Mouse (Mus musculus): ENCODE measurements at regions not wholly inside any gene's neighbourhood (a gene's known extent, or its start where the extent isn't known, plus 50 kb on each side); places are given as distances from the start of the nearest gene placed in this dataset.

- TF ChIP-seq CTCF (IDR thresholded peaks at IDR 0.05; ENCODE audit: extremely low read depth, insufficient read length, insufficient replicate concordance, low read depth, low read length) (no peak), POLR2A (IDR thresholded peaks at IDR 0.05; ENCODE audit: low read depth, low read length) (no peak)
Measured at GRCm38 (mm10) chr2:133717076-133717475, 165.1 kb downstream of the Bmp2 start.
